Mouse (Mus musculus) stomach, embryonic 14.5 days (tissue): ENCODE data around the gene Postn. TPM values are rescaled to one million over a fixed set of nuclear protein-coding genes. Genes with fewer than 3 reads are reported as not detected.

Experiments
- ATAC-seq: fragments of 200-750 bp; cut with Nextera tagmentation; 2 replicates; pipeline ENCODE4 v1.8.0; 2017; ENCODE audit warnings: low read depth, moderate TSS enrichment; ENCODE audit not compliant: insufficient number of reproducible peaks, insufficient read depth, low FRiP score
- H3K27ac ChIP-seq: fragments of 300-500 bp; sonication (generic); 2 replicates; pipeline ENCODE4 v1.5.1; 2014; ENCODE audit warnings: mild to moderate bottlenecking, low read length, moderate library complexity, mixed read lengths
- H3K27me3 ChIP-seq: fragments of 300-500 bp; sonication (generic); 2 replicates; pipeline ENCODE4 v1.6.1; 2014; ENCODE audit warnings: low read length, control low read depth, mixed read lengths; ENCODE audit not compliant: control insufficient read depth, insufficient read depth
- H3K36me3 ChIP-seq: fragments of 300-500 bp; sonication (generic); 2 replicates; pipeline ENCODE4 v1.6.1; 2014; ENCODE audit warnings: mild to moderate bottlenecking, control low read depth, low read length, moderate library complexity, mixed read lengths; ENCODE audit not compliant: control insufficient read depth, insufficient read depth
- H3K4me1 ChIP-seq: fragments of 300-500 bp; sonication (generic); 2 replicates; pipeline ENCODE4 v1.6.1; 2014; ENCODE audit warnings: low read length, control low read depth, mixed read lengths; ENCODE audit not compliant: control insufficient read depth, insufficient read depth
- H3K4me2 ChIP-seq: fragments of 300-500 bp; sonication (generic); replicated peaks from 2 replicates; pipeline ENCODE4 v1.6.1; 2014; ENCODE audit warnings: low read depth, low read length, control low read depth
- H3K4me3 ChIP-seq: fragments of 300-500 bp; sonication (generic); 2 replicates; pipeline ENCODE4 v1.5.1; 2014; ENCODE audit warnings: low read depth, low read length, control low read depth
- H3K9ac ChIP-seq: fragments of 300-500 bp; sonication (generic); replicated peaks from 2 replicates; pipeline ENCODE4 v1.6.1; 2014; ENCODE audit warnings: low read depth, mild to moderate bottlenecking, control low read depth, low read length, moderate library complexity, mixed read lengths
- H3K9me3 ChIP-seq: fragments of 300-500 bp; sonication (generic); 2 replicates; pipeline ENCODE4 v1.6.1; 2016; ENCODE audit warnings: low read depth, low read length, control low read depth; ENCODE audit not compliant: control insufficient read depth
- WGBS: fragments of 180-500 bp; shearing (Covaris S2); extraction: QIAGEN DNeasy Blood & Tissue Kit; methylation state at CpG from one replicate; pipeline ENCODE4 v1.1.7; 2014; 5-methylcytosine and 5-hydroxymethylcytosine counted together
- polyA plus RNA-seq: library from polyadenylated mRNA; unstranded; fragments of >200 nt; fragmentation: Nextera tagmentation; extraction: Ambion mirVana; gene quantifications from 2 replicates; pipeline ENCODE4 v1.2.1, GENCODE M21; 2014

Postn gene
- polyA plus RNA-seq, 1 experiment from 2014 or later, result 53.7 TPM

- ATAC-seq, result no peak
- no peak overlapping the region for H3K9ac ChIP-seq
- H3K9me3 ChIP-seq, result no peaks in the 10 kb centered on the region
- H3K27me3 ChIP-seq, result no peaks in the 10 kb centered on the region
- H3K4me2 ChIP-seq, result no peak overlapping the region
- WGBS, result 95% methylated on average over 2 of the region's 2 CpGs
- no peaks in the 10 kb centered on the region for H3K36me3 ChIP-seq
- H3K4me3 ChIP-seq, result no peak overlapping the region
- H3K4me1 ChIP-seq, result 0 out of 2 replicates have a peak, but pooled peaks cover 3% of the 10 kb centered on the region
- H3K27ac ChIP-seq, result no peak overlapping the region
Observed at GRCm38 (mm10) chr3:54421666-54422065, 60.8 kb downstream of the Postn start.

GRCm38 (mm10) chr3:54424146-54424545 lies 63.2 kb downstream of the Postn start:
- H3K4me1 ChIP-seq, result no peaks in the 10 kb centered on the region
- H3K36me3 ChIP-seq, result no peaks in the 10 kb centered on the region
- 80% methylated on average over 4 of the region's 4 CpGs for WGBS
- H3K9me3 ChIP-seq, result no peaks in the 10 kb centered on the region
- H3K27me3 ChIP-seq, result no peaks in the 10 kb centered on the region
- H3K27ac ChIP-seq, result no peak overlapping the region
- H3K9ac ChIP-seq, result no peak overlapping the region
- H3K4me2 ChIP-seq, result no peak overlapping the region
- ATAC-seq, result no peak
- no peak overlapping the region for H3K4me3 ChIP-seq

- no peaks in the 10 kb centered on the region for H3K36me3 ChIP-seq
- no peak for ATAC-seq
- H3K4me1 ChIP-seq, result no peaks in the 10 kb centered on the region
- H3K4me2 ChIP-seq, result no peak overlapping the region
- no peak overlapping the region for H3K27ac ChIP-seq
- no peaks in the 10 kb centered on the region for H3K9me3 ChIP-seq
- H3K9ac ChIP-seq, result no peak overlapping the region
- 64% methylated on average over 4 of the region's 4 CpGs for WGBS
- H3K27me3 ChIP-seq, result no peaks in the 10 kb centered on the region
- H3K4me3 ChIP-seq, result no peak overlapping the region
Observed at GRCm38 (mm10) chr3:54431663-54432062, 70.8 kb downstream of the Postn start.

DNA sequence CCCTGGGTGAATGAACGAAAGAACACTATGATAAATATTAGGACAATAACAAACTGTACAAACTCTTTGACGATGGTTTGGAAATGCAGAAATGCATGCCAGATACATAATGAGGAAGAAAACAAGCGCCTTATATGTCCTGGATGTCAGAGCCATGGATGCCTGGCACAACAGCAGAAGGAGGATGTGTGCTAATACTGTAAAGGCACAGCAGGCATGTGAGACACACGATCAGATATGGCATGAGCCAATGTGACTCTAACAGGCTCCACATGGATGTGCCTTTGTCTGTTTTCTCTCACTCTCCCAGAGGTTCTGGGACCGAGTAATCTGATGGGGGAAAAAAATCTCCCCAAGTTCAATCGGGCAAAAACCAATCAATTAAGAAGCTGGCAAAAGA lies 71.3 kb downstream of the Postn start:
- 59% methylated on average over 6 of the region's 6 CpGs for WGBS
- no peak overlapping the region for H3K4me2 ChIP-seq
- H3K27me3 ChIP-seq, result no peaks in the 10 kb centered on the region
- no peak overlapping the region for H3K27ac ChIP-seq
- H3K36me3 ChIP-seq, result no peaks in the 10 kb centered on the region
- H3K4me1 ChIP-seq, result no peaks in the 10 kb centered on the region
- ATAC-seq, result no peak
- no peaks in the 10 kb centered on the region for H3K9me3 ChIP-seq
- no peak overlapping the region for H3K9ac ChIP-seq
- H3K4me3 ChIP-seq, result no peak overlapping the region

- Histone ChIP-seq H3K27me3 (no peaks in the 10 kb centered on the region), H3K27ac (no peak overlapping the region), H3K4me2 (no peak overlapping the region), H3K4me3 (no peak overlapping the region), H3K9ac (no peak overlapping the region), H3K4me1 (no peaks in the 10 kb centered on the region), H3K36me3 (no peaks in the 10 kb centered on the region), H3K9me3 (no peaks in the 10 kb centered on the region)
- no peak for ATAC-seq
- 74% methylated on average over 4 of the region's 4 CpGs for WGBS
Observed at GRCm38 (mm10) chr3:54432605-54433004, 71.7 kb downstream of the Postn start.

- Histone ChIP-seq H3K4me2 (no peak overlapping the region), H3K9me3 (no peaks in the 10 kb centered on the region), H3K27me3 (no peaks in the 10 kb centered on the region), H3K4me3 (no peak overlapping the region), H3K4me1 (no peaks in the 10 kb centered on the region), H3K27ac (no peak overlapping the region), H3K9ac (no peak overlapping the region), H3K36me3 (no peaks in the 10 kb centered on the region)
- 93% methylated on average over 6 of the region's 6 CpGs for WGBS
- no peak for ATAC-seq
Observed at GRCm38 (mm10) chr3:54434571-54434970, 73.7 kb downstream of the Postn start.

- Histone ChIP-seq H3K9me3 (no peaks in the 10 kb centered on the region), H3K4me1 (no peaks in the 10 kb centered on the region), H3K4me3 (no peak overlapping the region), H3K36me3 (no peaks in the 10 kb centered on the region), H3K4me2 (no peak overlapping the region), H3K27me3 (no peaks in the 10 kb centered on the region), H3K27ac (no peak overlapping the region), H3K9ac (no peak overlapping the region)
- no peak for ATAC-seq
- 65% methylated on average over 1 of the region's 1 CpGs for WGBS
Observed at GRCm38 (mm10) chr3:54436373-54436964, 75.6 kb downstream of the Postn start.

Other genes with a start within 250 kb of the Postn start
- 2.4 and 2.7 TPM in 2 replicates for gene Trpc4, start 205.1 kb upstream of the Postn start, polyA plus RNA-seq